Mouse (Mus musculus): ENCODE measurements around the gene Megf11. TPM values are rescaled to one million over a fixed set of nuclear protein-coding genes. Genes with fewer than 3 reads are reported as not detected.

The Megf11 gene
- polyA plus RNA-seq, 1 experiment, result 0.94 TPM

- Histone ChIP-seq H3K27ac (ENCODE audit: insufficient read depth, low read length) (no peak overlapping the region), H3K9me3 (replicated peaks; ENCODE audit: control insufficient read depth, insufficient read depth, low read length, poor library complexity, severe bottlenecking) (no peaks in the 10 kb centered on the region), H3K4me3 (ENCODE audit: low read depth, low read length) (no peak overlapping the region), H3K36me3 (ENCODE audit: control insufficient read depth, insufficient read depth, low read length, poor library complexity, severe bottlenecking) (no peaks in the 10 kb centered on the region), H3K9ac (ENCODE audit: low read depth, poor library complexity, severe bottlenecking) (no peak overlapping the region), H3K27me3 (ENCODE audit: control insufficient read depth, insufficient read depth, low read length, poor library complexity, severe bottlenecking) (no peaks in the 10 kb centered on the region), H3K4me1 (ENCODE audit: control insufficient read depth, insufficient read depth, low read length) (peaks cover 5% of the 10 kb centered on the region)
- TF ChIP-seq CTCF (IDR thresholded peaks at IDR 0.05; ENCODE audit: low read depth, low read length), result no peak
These were observed 170.2 kb downstream of the Megf11 start for GRCm38 (mm10) chr9:64555620-64556019.

- no peak for TF ChIP-seq POLR2A (IDR thresholded peaks at IDR 0.05; ENCODE audit: insufficient read depth, low read length)
- no peak for TF ChIP-seq EP300 (IDR thresholded peaks at IDR 0.05; ENCODE audit: insufficient read depth, low read depth, low read length)
- no peak for TF ChIP-seq CTCF (IDR thresholded peaks at IDR 0.05; ENCODE audit: low read depth, low read length)
- Histone ChIP-seq H3K4me3 (ENCODE audit: low read depth, low read length) (no peak overlapping the region), H3K27me3 (ENCODE audit: control insufficient read depth, insufficient read depth, low read length, poor library complexity, severe bottlenecking) (no peaks in the 10 kb centered on the region), H3K27ac (ENCODE audit: insufficient read depth, low read length) (no peak overlapping the region), H3K9me3 (replicated peaks; ENCODE audit: control insufficient read depth, insufficient read depth, low read length, poor library complexity, severe bottlenecking) (no peaks in the 10 kb centered on the region), H3K9ac (ENCODE audit: low read depth, poor library complexity, severe bottlenecking) (no peak overlapping the region), H3K4me1 (ENCODE audit: control insufficient read depth, insufficient read depth, low read length) (peaks cover 5% of the 10 kb centered on the region), H3K36me3 (ENCODE audit: control insufficient read depth, insufficient read depth, low read length, poor library complexity, severe bottlenecking) (no peaks in the 10 kb centered on the region)
These were observed 171.8 kb downstream of the Megf11 start for GRCm38 (mm10) chr9:64557110-64557745.

GRCm38 (mm10) chr9:64557846-64558530 is 172.6 kb downstream of the Megf11 start:
- no peak overlapping the region for H3K27ac ChIP-seq (ENCODE audit: insufficient read depth, low read length)
- H3K9me3 ChIP-seq (replicated peaks; ENCODE audit: control insufficient read depth, insufficient read depth, low read length, poor library complexity, severe bottlenecking), result no peaks in the 10 kb centered on the region
- no peaks in the 10 kb centered on the region for H3K36me3 ChIP-seq (ENCODE audit: control insufficient read depth, insufficient read depth, low read length, poor library complexity, severe bottlenecking)
- no peak overlapping the region for H3K4me3 ChIP-seq (ENCODE audit: low read depth, low read length)
- H3K27me3 ChIP-seq (ENCODE audit: control insufficient read depth, insufficient read depth, low read length, poor library complexity, severe bottlenecking), result no peaks in the 10 kb centered on the region
- TF ChIP-seq EP300 (IDR thresholded peaks at IDR 0.05; ENCODE audit: insufficient read depth, low read depth, low read length), result no peak
- TF ChIP-seq POLR2A (IDR thresholded peaks at IDR 0.05; ENCODE audit: insufficient read depth, low read length), result no peak
- TF ChIP-seq CTCF (IDR thresholded peaks at IDR 0.05; ENCODE audit: low read depth, low read length), result no peak
- H3K9ac ChIP-seq (ENCODE audit: low read depth, poor library complexity, severe bottlenecking), result no peak overlapping the region
- H3K4me1 ChIP-seq (ENCODE audit: control insufficient read depth, insufficient read depth, low read length), result peaks cover 2% of the 10 kb centered on the region

GRCm38 (mm10) chr9:64564315-64564767 is 178.9 kb downstream of the Megf11 start:
- H3K27me3 ChIP-seq (ENCODE audit: control insufficient read depth, insufficient read depth, low read length, poor library complexity, severe bottlenecking), result no peaks in the 10 kb centered on the region
- no peak overlapping the region for H3K9ac ChIP-seq (ENCODE audit: low read depth, poor library complexity, severe bottlenecking)
- TF ChIP-seq POLR2A (IDR thresholded peaks at IDR 0.05; ENCODE audit: insufficient read depth, low read length), result no peak
- no peak for TF ChIP-seq CTCF (IDR thresholded peaks at IDR 0.05; ENCODE audit: low read depth, low read length)
- TF ChIP-seq EP300 (IDR thresholded peaks at IDR 0.05; ENCODE audit: insufficient read depth, low read depth, low read length), result no peak
- H3K4me1 ChIP-seq (ENCODE audit: control insufficient read depth, insufficient read depth, low read length), result peaks cover 2% of the 10 kb centered on the region
- H3K27ac ChIP-seq (ENCODE audit: insufficient read depth, low read length), result no peak overlapping the region
- H3K4me3 ChIP-seq (ENCODE audit: low read depth, low read length), result no peak overlapping the region
- no peaks in the 10 kb centered on the region for H3K36me3 ChIP-seq (ENCODE audit: control insufficient read depth, insufficient read depth, low read length, poor library complexity, severe bottlenecking)
- no peaks in the 10 kb centered on the region for H3K9me3 ChIP-seq (replicated peaks; ENCODE audit: control insufficient read depth, insufficient read depth, low read length, poor library complexity, severe bottlenecking)

GRCm38 (mm10) chr9:64565915-64566314 is 180.5 kb downstream of the Megf11 start:
- Histone ChIP-seq H3K27ac (ENCODE audit: insufficient read depth, low read length) (no peak overlapping the region), H3K36me3 (ENCODE audit: control insufficient read depth, insufficient read depth, low read length, poor library complexity, severe bottlenecking) (no peaks in the 10 kb centered on the region), H3K9me3 (replicated peaks; ENCODE audit: control insufficient read depth, insufficient read depth, low read length, poor library complexity, severe bottlenecking) (no peaks in the 10 kb centered on the region), H3K9ac (ENCODE audit: low read depth, poor library complexity, severe bottlenecking) (no peak overlapping the region), H3K4me3 (ENCODE audit: low read depth, low read length) (no peak overlapping the region), H3K27me3 (ENCODE audit: control insufficient read depth, insufficient read depth, low read length, poor library complexity, severe bottlenecking) (no peaks in the 10 kb centered on the region), H3K4me1 (ENCODE audit: control insufficient read depth, insufficient read depth, low read length) (peaks cover 2% of the 10 kb centered on the region)
- TF ChIP-seq POLR2A (IDR thresholded peaks at IDR 0.05; ENCODE audit: insufficient read depth, low read length) (no peak), EP300 (IDR thresholded peaks at IDR 0.05; ENCODE audit: insufficient read depth, low read depth, low read length) (no peak), CTCF (IDR thresholded peaks at IDR 0.05; ENCODE audit: low read depth, low read length) (no peak)

- peaks cover 2% of the 10 kb centered on the region for H3K4me1 ChIP-seq (ENCODE audit: control insufficient read depth, insufficient read depth, low read length)
- H3K27ac ChIP-seq (ENCODE audit: insufficient read depth, low read length), result no peak overlapping the region
These were observed 180.9 kb downstream of the Megf11 start for GRCm38 (mm10) chr9:64566376-64566775.

More at GRCm38 (mm10) chr9:64566376-64566775, 180.9 kb downstream of the Megf11 start:
- TF ChIP-seq POLR2A (IDR thresholded peaks at IDR 0.05; ENCODE audit: insufficient read depth, low read length) (no peak), EP300 (IDR thresholded peaks at IDR 0.05; ENCODE audit: insufficient read depth, low read depth, low read length) (no peak), CTCF (IDR thresholded peaks at IDR 0.05; ENCODE audit: low read depth, low read length) (no peak)
- Histone ChIP-seq H3K9ac (ENCODE audit: low read depth, poor library complexity, severe bottlenecking) (no peak overlapping the region), H3K36me3 (ENCODE audit: control insufficient read depth, insufficient read depth, low read length, poor library complexity, severe bottlenecking) (no peaks in the 10 kb centered on the region), H3K27me3 (ENCODE audit: control insufficient read depth, insufficient read depth, low read length, poor library complexity, severe bottlenecking) (no peaks in the 10 kb centered on the region), H3K4me3 (ENCODE audit: low read depth, low read length) (no peak overlapping the region), H3K9me3 (replicated peaks; ENCODE audit: control insufficient read depth, insufficient read depth, low read length, poor library complexity, severe bottlenecking) (no peaks in the 10 kb centered on the region)
